Mouse (Mus musculus) midbrain, embryonic 16.5 days (tissue): ENCODE measurements around the gene Col9a3. TPM values are rescaled to one million over a fixed set of nuclear protein-coding genes. Genes with fewer than 3 reads are reported as not detected.

Source experiments
- ATAC-seq: fragments of 200-750 bp; cut with Nextera tagmentation; 2 replicates; pipeline ENCODE4 v1.8.0; 2017; ENCODE audit warnings: moderate TSS enrichment
- H3K27ac ChIP-seq: fragments of 300-500 bp; sonication (generic); 2 replicates; pipeline ENCODE4 v1.5.1; 2014; ENCODE audit warnings: mild to moderate bottlenecking, low read length, mixed read lengths
- H3K27me3 ChIP-seq: fragments of 300-500 bp; sonication (generic); 2 replicates; pipeline ENCODE4 v1.6.1; 2014; ENCODE audit warnings: low read depth, low read length, mixed read lengths; ENCODE audit not compliant: control insufficient read depth, insufficient read depth
- H3K36me3 ChIP-seq: fragments of 300-500 bp; sonication (generic); 2 replicates; pipeline ENCODE4 v1.6.1; 2014; ENCODE audit warnings: mild to moderate bottlenecking, low read length, moderate library complexity, mixed read lengths; ENCODE audit not compliant: control insufficient read depth, insufficient read depth
- H3K4me1 ChIP-seq: fragments of 300-500 bp; sonication (generic); 2 replicates; pipeline ENCODE4 v1.6.1; 2014; ENCODE audit warnings: mild to moderate bottlenecking, low read length, mixed read lengths; ENCODE audit not compliant: control insufficient read depth, insufficient read depth
- H3K4me2 ChIP-seq: fragments of 300-500 bp; sonication (generic); 2 replicates; pipeline ENCODE4 v1.6.1; 2014; ENCODE audit warnings: mild to moderate bottlenecking, low read length, mixed read lengths
- H3K4me3 ChIP-seq: fragments of 300-500 bp; sonication (generic); 2 replicates; pipeline ENCODE4 v1.5.1; 2014; ENCODE audit warnings: low read depth, mild to moderate bottlenecking, low read length, moderate library complexity, mixed read lengths
- H3K9ac ChIP-seq: fragments of 300-500 bp; sonication (generic); 2 replicates; pipeline ENCODE4 v1.6.1; 2014; ENCODE audit warnings: low read depth, low read length, mixed read lengths
- H3K9me3 ChIP-seq: fragments of 300-500 bp; sonication (generic); replicated peaks from 2 replicates; pipeline ENCODE4 v1.6.1; 2014; ENCODE audit warnings: mild to moderate bottlenecking, low read length, mixed read lengths; ENCODE audit not compliant: control insufficient read depth, poor library complexity, severe bottlenecking
- WGBS: fragments of 180-500 bp; shearing (Covaris S2); extraction: QIAGEN DNeasy Blood & Tissue Kit; methylation state at CpG from one replicate; pipeline ENCODE4 v1.1.7; 2014; 5-methylcytosine and 5-hydroxymethylcytosine counted together
- polyA plus RNA-seq: library from polyadenylated mRNA; unstranded; fragments of >200 nt; fragmentation: Nextera tagmentation; extraction: Ambion mirVana; gene quantifications from 2 replicates; pipeline ENCODE4 v1.2.1, GENCODE M21; 2015

Gene Col9a3
- polyA plus RNA-seq, 1 experiment from 2014 or later: 43.2 TPM

DNA sequence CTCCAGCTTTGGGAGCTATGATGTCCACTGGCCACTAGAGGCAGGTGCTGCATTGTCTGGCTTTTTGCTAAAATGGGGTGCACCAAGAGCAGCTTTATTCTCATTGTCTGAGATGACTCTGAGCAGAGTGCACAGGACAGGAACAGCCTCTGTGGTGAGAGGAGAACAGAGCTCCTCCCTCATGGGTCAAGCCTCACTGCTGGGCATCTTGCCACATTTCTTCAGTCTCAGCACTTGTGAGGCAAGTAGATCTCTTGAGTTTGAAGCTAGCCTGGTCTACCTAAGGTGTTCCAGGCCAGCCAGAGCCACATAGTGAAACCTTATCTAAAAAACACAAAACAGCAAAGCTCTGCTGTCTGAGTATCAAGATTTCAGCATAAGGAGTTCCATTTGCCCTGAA is 49.3 kb downstream of the Col9a3 start:
- peaks cover 18% of the 10 kb centered on the region for H3K9me3 ChIP-seq
- no peak for ATAC-seq
- H3K27me3 ChIP-seq: peaks cover 16% of the 10 kb centered on the region
- no peak overlapping the region for H3K4me3 ChIP-seq
- H3K36me3 ChIP-seq: no peaks in the 10 kb centered on the region
- H3K9ac ChIP-seq: no peak overlapping the region
- no peak overlapping the region for H3K27ac ChIP-seq
- H3K4me2 ChIP-seq: no peak overlapping the region
- H3K4me1 ChIP-seq: no peaks in the 10 kb centered on the region; the same call in 1 of the 2 replicates

DNA sequence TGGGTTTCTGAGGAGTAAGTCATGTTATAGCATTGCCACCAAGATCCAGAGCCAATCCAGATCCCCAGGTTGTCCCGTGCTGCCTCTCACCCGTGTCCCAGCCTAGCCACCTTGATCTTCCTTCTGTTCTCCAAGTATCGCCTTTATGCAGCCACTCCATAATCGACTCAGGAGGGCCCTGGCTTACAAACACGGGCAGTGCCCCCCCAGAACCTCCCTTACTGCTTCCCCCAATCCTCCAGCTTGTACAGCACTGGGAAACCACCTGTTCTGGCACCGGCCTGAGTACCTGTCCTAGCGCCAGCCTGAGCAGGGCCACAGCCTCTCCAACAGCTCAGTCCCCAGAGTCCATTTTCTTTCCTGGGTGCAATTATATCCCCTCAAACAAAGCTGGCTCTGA is 57.1 kb downstream of the Col9a3 start:
- Histone ChIP-seq H3K4me2 (no peak overlapping the region), H3K4me1 (peaks cover 6% of the 10 kb centered on the region; the same call in 1 of the 2 replicates), H3K36me3 (no peaks in the 10 kb centered on the region), H3K27ac (no peak overlapping the region), H3K4me3 (no peak overlapping the region), H3K27me3 (no peaks in the 10 kb centered on the region), H3K9ac (no peak overlapping the region), H3K9me3 (no peaks in the 10 kb centered on the region)
- WGBS: 79% methylated on average over 7 of the region's 7 CpGs
- ATAC-seq: no peak

DNA sequence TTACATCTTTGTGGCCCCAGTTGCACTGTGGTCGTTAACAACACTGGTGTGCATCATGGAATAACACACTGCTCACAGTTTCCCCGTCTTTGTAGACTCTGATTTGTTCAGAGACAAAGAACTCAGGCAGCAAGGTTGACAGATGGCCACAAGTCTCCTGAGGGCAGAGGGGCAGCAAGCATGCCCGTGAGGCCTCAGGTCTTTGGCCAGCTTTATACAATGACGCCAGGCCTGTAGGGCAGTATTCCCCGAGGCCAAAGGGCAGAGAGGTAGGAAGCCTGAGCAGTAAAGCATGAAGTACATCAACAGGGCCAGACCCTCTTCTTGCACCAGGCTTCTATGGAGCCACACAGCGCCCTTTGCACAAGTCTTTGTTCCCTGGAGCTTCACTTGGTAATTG is 57.6 kb downstream of the Col9a3 start:
- WGBS: 51% methylated on average over 6 of the region's 6 CpGs
- Histone ChIP-seq H3K4me2 (no peak overlapping the region), H3K9me3 (no peaks in the 10 kb centered on the region), H3K4me1 (peaks cover 7% of the 10 kb centered on the region; the same call in 1 of the 2 replicates), H3K27me3 (no peaks in the 10 kb centered on the region), H3K9ac (no peak overlapping the region), H3K27ac (no peak overlapping the region), H3K4me3 (no peak overlapping the region), H3K36me3 (no peaks in the 10 kb centered on the region)
- no peak for ATAC-seq

GRCm38 (mm10) chr2:180657394-180658013 is 59.9 kb downstream of the Col9a3 start:
- H3K4me1 ChIP-seq: peaks cover 7% of the 10 kb centered on the region; the same call in 1 of the 2 replicates
- no peak overlapping the region for H3K4me2 ChIP-seq
- H3K4me3 ChIP-seq: no peak overlapping the region
- peak; percentile 55; the same call in 1 of the 2 replicates for ATAC-seq
- 79% methylated on average over 4 of the region's 4 CpGs for WGBS
- no peak overlapping the region for H3K9ac ChIP-seq
- no peak overlapping the region for H3K27ac ChIP-seq
- no peaks in the 10 kb centered on the region for H3K9me3 ChIP-seq
- H3K27me3 ChIP-seq: no peaks in the 10 kb centered on the region
- peaks cover 10% of the 10 kb centered on the region; the same call in 1 of the 2 replicates for H3K36me3 ChIP-seq

DNA sequence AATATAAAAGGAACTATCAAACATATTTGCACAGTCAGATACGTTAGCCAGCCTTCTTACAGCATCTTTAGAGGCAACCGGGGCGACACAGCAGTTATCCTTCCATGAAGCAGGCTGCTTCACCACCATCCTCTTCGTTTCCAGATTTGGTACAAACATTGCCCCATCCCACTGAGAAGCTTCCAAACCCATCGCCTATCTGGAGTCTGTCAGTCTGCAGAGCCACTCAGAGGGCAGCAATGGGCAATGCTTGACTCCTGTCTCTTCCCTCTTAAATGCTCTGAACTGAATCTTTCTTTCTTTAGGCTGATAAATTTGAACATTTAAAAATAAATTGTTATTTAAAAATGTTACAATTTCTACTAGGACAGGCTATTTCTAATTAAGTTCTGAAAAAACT is 60.8 kb downstream of the Col9a3 start:
- Histone ChIP-seq H3K27me3 (no peaks in the 10 kb centered on the region), H3K36me3 (peaks cover 10% of the 10 kb centered on the region; the same call in 1 of the 2 replicates), H3K4me3 (no peak overlapping the region), H3K4me2 (no peak overlapping the region), H3K27ac (no peak overlapping the region), H3K4me1 (peaks cover 7% of the 10 kb centered on the region; the same call in 1 of the 2 replicates), H3K9me3 (no peaks in the 10 kb centered on the region), H3K9ac (no peak overlapping the region)
- WGBS: 89% methylated on average over 5 of the region's 5 CpGs
- ATAC-seq: no peak

GRCm38 (mm10) chr2:180659353-180660150 is 62.0 kb downstream of the Col9a3 start:
- H3K9ac ChIP-seq: peak overlapping the region; percentile 62
- no peaks in the 10 kb centered on the region for H3K9me3 ChIP-seq
- H3K4me3 ChIP-seq: peak overlapping the region; percentile 4; the same call in 1 of the 2 replicates
- H3K36me3 ChIP-seq: peaks cover 10% of the 10 kb centered on the region; the same call in 1 of the 2 replicates
- H3K4me1 ChIP-seq: peaks cover 7% of the 10 kb centered on the region; the same call in 1 of the 2 replicates
- H3K4me2 ChIP-seq: peak overlapping the region; percentile 52
- no peak overlapping the region for H3K27ac ChIP-seq
- ATAC-seq: no peak
- 22% methylated on average over 42 of the region's 42 CpGs for WGBS
- no peaks in the 10 kb centered on the region for H3K27me3 ChIP-seq

- 97% methylated on average over 5 of the region's 5 CpGs for WGBS
- peaks cover 10% of the 10 kb centered on the region; the same call in 1 of the 2 replicates for H3K36me3 ChIP-seq
- H3K9me3 ChIP-seq: no peaks in the 10 kb centered on the region
- H3K9ac ChIP-seq: no peak overlapping the region
- no peaks in the 10 kb centered on the region for H3K27me3 ChIP-seq
- no peak overlapping the region for H3K4me3 ChIP-seq
- peaks cover 7% of the 10 kb centered on the region; the same call in 1 of the 2 replicates for H3K4me1 ChIP-seq
- no peak overlapping the region for H3K27ac ChIP-seq
- no peak overlapping the region for H3K4me2 ChIP-seq
- ATAC-seq: 0 out of 2 replicates have a peak, but pooled peaks have one; percentile 49
Observed at GRCm38 (mm10) chr2:180660521-180660920, 62.9 kb downstream of the Col9a3 start.

- Histone ChIP-seq H3K4me3 (no peak overlapping the region), H3K27ac (no peak overlapping the region), H3K27me3 (no peaks in the 10 kb centered on the region), H3K36me3 (peaks cover 11% of the 10 kb centered on the region; the same call in 1 of the 2 replicates), H3K9me3 (no peaks in the 10 kb centered on the region), H3K4me2 (no peak overlapping the region), H3K9ac (no peak overlapping the region), H3K4me1 (peaks cover 7% of the 10 kb centered on the region; the same call in 1 of the 2 replicates)
- WGBS: 92% methylated on average over 4 of the region's 4 CpGs
- no peak for ATAC-seq
Observed at GRCm38 (mm10) chr2:180662008-180662407, 64.4 kb downstream of the Col9a3 start.
